Mouse (Mus musculus): Measurements from ENCODE around the gene Dagla. TPM values are rescaled to one million over a fixed set of nuclear protein-coding genes. Genes with fewer than 3 reads are reported as not detected.

The Dagla gene
- polyA plus RNA-seq, 1 experiment: not detected

DNA sequence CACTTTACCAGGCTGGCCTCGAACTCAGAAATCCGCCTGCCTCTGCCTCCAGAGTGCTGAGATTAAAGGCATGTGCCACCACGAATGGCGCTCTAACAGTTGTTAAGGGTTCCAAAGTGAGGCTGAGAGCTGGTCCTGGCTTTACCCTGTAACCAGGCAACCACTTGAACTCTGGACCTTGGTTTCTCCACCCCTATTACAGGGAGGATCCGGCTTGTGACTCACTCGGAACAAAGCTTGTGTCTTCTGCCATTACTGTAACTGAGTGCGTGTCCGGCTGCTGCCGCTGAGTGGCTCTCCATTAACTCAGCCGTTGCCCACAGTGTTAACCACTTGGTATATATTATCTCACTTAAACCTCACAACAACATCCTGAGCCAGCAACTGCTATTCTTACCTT, 36.7 kb downstream of the Dagla start:
- Histone ChIP-seq H3K4me3 (ENCODE audit: insufficient read depth, low read depth, low read length) (no peak overlapping the region), H3K4me1 (ENCODE audit: control insufficient read depth, insufficient read depth, low read length) (peaks cover 30% of the 10 kb centered on the region), H3K27ac (ENCODE audit: insufficient read depth, low read depth, low read length) (no peak overlapping the region)
- TF ChIP-seq CTCF (IDR thresholded peaks at IDR 0.05; ENCODE audit: insufficient read depth, low read depth, low read length): no peak
- no peak for TF ChIP-seq POLR2A (IDR thresholded peaks at IDR 0.05; ENCODE audit: insufficient read depth, low read depth, low read length)
- 90% methylated on average over 10 of the region's 10 CpGs for WGBS

DNA sequence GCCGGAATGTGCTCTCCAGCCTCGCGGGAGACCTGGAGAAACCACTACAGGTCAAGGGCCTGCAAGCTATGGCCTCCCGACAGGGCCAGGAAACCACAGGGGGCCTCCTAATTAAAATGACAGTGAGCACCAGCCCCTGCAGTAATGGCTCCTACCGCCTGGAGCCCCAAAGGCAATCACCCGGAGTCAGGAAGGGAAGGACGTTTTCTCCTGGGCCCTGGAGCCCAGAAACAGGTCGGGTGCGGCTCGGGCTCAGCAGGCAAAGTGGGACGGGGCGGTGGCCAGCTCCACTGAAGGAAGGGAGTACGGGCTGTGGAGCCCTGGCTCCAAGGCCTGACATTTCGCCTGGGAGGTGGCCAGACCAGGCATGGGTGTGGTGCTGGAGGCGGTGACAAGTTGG, 37.6 kb downstream of the Dagla start:
- WGBS: 54% methylated on average over 15 of the region's 15 CpGs
- H3K27ac ChIP-seq (ENCODE audit: insufficient read depth, low read depth, low read length): no peak overlapping the region
- peaks cover 21% of the 10 kb centered on the region for H3K4me1 ChIP-seq (ENCODE audit: control insufficient read depth, insufficient read depth, low read length)
- TF ChIP-seq CTCF (IDR thresholded peaks at IDR 0.05; ENCODE audit: insufficient read depth, low read depth, low read length) (no peak), POLR2A (IDR thresholded peaks at IDR 0.05; ENCODE audit: insufficient read depth, low read depth, low read length) (no peak)
- no peak overlapping the region for H3K4me3 ChIP-seq (ENCODE audit: insufficient read depth, low read depth, low read length)

DNA sequence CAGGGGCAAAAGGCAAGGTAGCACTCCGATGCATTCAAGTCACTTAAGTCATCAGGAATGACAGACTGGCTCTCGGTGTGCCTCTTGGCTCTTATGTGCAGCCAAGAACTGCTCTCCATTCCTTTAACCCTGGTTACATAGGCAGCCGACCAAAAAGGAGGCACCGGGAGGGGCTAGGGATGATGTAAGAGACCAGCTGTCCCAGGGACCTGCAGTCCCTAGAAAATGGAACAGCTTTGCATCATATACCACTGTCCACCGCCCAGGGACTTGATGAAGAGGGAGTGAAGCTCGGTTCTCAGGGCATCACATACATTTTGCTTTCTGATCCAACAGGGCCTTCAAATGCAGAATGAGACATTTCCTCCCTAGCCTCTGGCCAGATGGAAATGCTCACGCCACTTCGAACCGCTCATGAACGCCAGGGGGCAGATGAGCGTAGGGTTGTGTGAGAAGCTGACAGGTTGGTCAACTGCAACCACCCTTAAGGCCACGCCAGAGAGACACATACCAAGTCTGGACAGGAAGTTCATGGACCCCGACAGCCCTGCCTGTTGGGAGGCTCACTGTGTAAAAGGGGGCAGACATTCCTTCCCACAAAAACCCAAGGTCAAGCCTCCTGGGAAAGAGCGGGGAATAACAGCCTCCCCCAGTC, 38.4 kb downstream of the Dagla start:
- Histone ChIP-seq H3K4me3 (ENCODE audit: insufficient read depth, low read depth, low read length) (no peak overlapping the region), H3K4me1 (ENCODE audit: control insufficient read depth, insufficient read depth, low read length) (peaks cover 20% of the 10 kb centered on the region), H3K27ac (ENCODE audit: insufficient read depth, low read depth, low read length) (no peak overlapping the region)
- 55% methylated on average over 14 of the region's 14 CpGs for WGBS
- TF ChIP-seq POLR2A (IDR thresholded peaks at IDR 0.05; ENCODE audit: insufficient read depth, low read depth, low read length) (no peak), CTCF (IDR thresholded peaks at IDR 0.05; ENCODE audit: insufficient read depth, low read depth, low read length) (peak; percentile 33; the same call in 1 of the 2 replicates)

DNA sequence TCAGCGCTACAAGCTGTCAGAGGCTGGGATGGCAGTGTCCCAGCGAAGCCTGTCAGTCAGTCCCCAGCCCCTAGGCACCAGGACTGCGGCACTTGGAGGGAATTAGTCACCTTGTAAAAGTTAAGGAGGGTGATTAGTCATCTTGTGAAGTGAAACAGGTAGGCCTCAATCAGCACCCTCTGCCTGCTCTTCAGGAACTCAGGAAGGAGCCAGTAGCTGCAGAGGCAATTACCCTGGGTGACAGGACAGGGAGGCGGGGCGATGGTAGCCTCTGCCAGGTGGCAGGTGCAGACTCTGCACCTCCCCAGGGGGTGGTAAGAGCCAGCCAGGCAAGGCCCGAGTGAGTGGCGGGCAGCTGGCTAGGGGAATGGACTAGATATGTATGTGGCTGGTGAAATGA, 43.3 kb downstream of the Dagla start:
- H3K27ac ChIP-seq (ENCODE audit: insufficient read depth, low read depth, low read length): no peak overlapping the region

DNA sequence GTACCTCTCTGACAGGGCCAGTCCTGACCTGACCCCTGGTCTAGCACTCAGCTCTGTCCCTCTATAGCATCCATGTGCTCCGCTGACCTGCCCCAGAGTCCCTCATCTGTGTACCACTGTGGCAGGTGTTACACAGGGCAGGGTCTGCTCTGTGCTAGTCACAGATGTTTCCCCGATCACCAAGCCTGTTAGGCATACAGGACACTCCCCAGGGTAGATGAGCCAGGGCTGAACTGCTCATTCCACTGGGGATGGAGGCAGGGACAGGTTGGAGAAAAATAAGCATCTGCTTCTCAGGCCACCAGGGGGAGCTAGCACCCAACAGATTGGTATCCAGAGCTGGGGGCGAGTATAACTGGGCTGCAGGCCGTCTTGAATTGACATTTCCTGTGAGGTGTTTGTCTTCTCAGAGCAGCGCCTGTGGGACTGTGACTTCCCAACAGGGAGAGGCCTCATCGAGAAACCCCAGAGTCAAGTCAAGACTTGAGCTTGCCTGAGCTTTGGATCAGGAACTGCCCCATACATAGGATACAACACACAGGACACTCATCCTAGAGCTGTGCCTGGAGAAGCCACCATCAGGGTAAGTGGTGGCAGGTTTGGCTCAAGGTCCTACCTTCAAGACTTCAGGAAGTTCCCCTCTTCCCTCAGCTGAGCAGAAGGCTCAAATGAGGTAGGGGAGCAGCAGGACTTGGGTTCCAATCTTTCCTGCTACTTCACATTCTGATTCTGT, 46.2 kb downstream of the Dagla start:
- TF ChIP-seq POLR2A (IDR thresholded peaks at IDR 0.05; ENCODE audit: insufficient read depth, low read depth, low read length) (no peak), CTCF (IDR thresholded peaks at IDR 0.05; ENCODE audit: insufficient read depth, low read depth, low read length) (peak; percentile 65)
- Histone ChIP-seq H3K4me1 (ENCODE audit: control insufficient read depth, insufficient read depth, low read length) (no peaks in the 10 kb centered on the region), H3K27ac (ENCODE audit: insufficient read depth, low read depth, low read length) (no peak overlapping the region), H3K4me3 (ENCODE audit: insufficient read depth, low read depth, low read length) (no peak overlapping the region)
- WGBS: 21% methylated on average over 6 of the region's 6 CpGs

More for the DNA sequence above, 43.3 kb downstream of the Dagla start:
- 86% methylated on average over 7 of the region's 7 CpGs for WGBS
- TF ChIP-seq POLR2A (IDR thresholded peaks at IDR 0.05; ENCODE audit: insufficient read depth, low read depth, low read length) (no peak), CTCF (IDR thresholded peaks at IDR 0.05; ENCODE audit: insufficient read depth, low read depth, low read length) (no peak)
- Histone ChIP-seq H3K4me3 (ENCODE audit: insufficient read depth, low read depth, low read length) (no peak overlapping the region), H3K4me1 (ENCODE audit: control insufficient read depth, insufficient read depth, low read length) (peaks cover 2% of the 10 kb centered on the region; the same call in 1 of the 2 replicates)

DNA sequence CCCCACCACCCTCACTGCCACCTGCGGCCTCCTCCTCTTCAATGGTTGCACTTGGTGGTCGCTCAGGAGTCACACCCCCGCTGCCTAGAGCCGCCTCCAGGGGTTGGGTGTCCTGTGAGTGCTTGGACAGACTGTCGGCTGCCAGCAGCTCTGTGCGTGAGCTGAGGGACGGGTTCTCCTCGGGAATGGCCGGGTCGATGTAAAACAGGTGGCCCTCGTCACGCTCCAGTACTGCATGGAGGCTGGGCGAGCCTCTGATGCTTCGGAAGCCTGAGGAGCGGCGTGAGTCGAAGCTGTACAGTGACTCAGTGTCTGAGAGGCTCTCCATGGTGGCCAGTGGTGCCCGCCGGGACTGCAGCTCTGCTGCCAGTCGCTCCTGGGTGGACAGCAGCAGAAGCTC, 56.5 kb downstream of the Dagla start:
- TF ChIP-seq POLR2A (IDR thresholded peaks at IDR 0.05; ENCODE audit: insufficient read depth, low read depth, low read length): no peak
- TF ChIP-seq CTCF (IDR thresholded peaks at IDR 0.05; ENCODE audit: insufficient read depth, low read depth, low read length): no peak
- Histone ChIP-seq H3K4me3 (ENCODE audit: insufficient read depth, low read depth, low read length) (no peak overlapping the region), H3K27ac (ENCODE audit: insufficient read depth, low read depth, low read length) (no peak overlapping the region), H3K4me1 (ENCODE audit: control insufficient read depth, insufficient read depth, low read length) (no peaks in the 10 kb centered on the region)
- WGBS: 71% methylated on average over 20 of the region's 20 CpGs

DNA sequence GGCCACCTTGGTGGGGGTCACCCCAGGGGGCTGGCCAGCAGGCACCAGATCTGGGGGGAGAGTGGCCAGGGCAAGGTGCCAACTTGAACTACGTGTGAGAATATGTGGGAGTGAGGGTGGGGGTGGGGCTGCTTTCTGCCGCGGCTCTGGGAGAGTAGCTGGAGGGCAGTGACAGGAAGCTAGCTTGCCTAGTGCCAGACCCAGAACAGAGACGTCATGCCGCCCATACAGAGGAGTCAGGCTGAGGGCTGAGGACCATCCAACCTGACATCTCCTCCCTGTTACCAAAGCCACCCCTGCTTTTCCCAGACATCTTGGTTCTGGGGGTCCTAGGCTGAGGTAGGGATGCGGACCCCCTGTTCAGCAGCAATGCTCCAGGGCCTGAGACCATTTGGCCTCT, 57.5 kb downstream of the Dagla start:
- 38% methylated on average over 6 of the region's 6 CpGs for WGBS
- no peaks in the 10 kb centered on the region for H3K4me1 ChIP-seq (ENCODE audit: control insufficient read depth, insufficient read depth, low read length)
- H3K4me3 ChIP-seq (ENCODE audit: insufficient read depth, low read depth, low read length): no peak overlapping the region
- TF ChIP-seq POLR2A (IDR thresholded peaks at IDR 0.05; ENCODE audit: insufficient read depth, low read depth, low read length) (no peak), CTCF (IDR thresholded peaks at IDR 0.05; ENCODE audit: insufficient read depth, low read depth, low read length) (no peak)
- no peak overlapping the region for H3K27ac ChIP-seq (ENCODE audit: insufficient read depth, low read depth, low read length)

DNA sequence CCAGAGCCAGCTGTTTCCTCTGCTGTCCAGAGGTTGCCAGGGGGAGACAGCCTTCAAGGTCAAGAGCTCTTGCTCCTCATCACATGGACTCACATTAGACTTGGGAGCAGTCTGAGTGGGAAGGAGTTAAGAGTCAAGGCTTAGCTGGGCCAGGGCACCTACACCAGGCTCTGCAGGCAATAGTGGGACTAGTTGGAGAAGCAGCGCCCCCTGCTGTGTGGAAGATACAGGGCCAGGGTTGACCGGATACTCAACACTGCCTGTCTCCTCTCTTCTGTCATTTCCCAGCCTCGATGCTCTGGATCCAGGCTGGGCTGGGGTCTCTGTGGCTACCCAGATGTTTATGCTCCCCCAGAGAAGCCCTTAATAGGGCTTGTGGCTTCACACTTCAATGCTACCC, 60.5 kb downstream of the Dagla start:
- no peak overlapping the region for H3K27ac ChIP-seq (ENCODE audit: insufficient read depth, low read depth, low read length)
- WGBS: 35% methylated on average over 3 of the region's 3 CpGs
- TF ChIP-seq POLR2A (IDR thresholded peaks at IDR 0.05; ENCODE audit: insufficient read depth, low read depth, low read length): no peak
- peak; percentile 39; the same call in 1 of the 2 replicates for TF ChIP-seq CTCF (IDR thresholded peaks at IDR 0.05; ENCODE audit: insufficient read depth, low read depth, low read length)

DNA sequence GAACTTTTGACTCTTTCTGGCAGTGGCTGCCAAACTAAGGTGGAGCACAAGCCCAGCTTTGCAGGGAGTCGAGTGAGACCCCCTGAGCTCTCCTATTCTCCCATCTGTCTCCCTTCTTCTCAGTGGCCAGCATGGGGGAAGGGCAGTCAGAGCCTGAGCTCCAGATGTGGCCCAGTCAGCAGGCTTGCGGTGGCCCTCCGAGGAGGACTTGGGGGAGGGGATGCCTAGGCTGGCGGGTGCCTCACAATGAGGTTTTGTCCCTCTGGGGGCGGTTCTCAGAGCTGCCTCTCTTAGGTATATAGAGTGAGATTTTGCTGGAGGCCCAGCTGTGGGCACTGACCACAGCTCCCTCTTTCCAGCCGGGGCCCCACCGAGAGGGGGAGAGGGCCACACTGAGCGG, 61.8 kb downstream of the Dagla start:
- H3K4me3 ChIP-seq (ENCODE audit: insufficient read depth, low read depth, low read length): no peak overlapping the region
- peaks cover 8% of the 10 kb centered on the region for H3K4me1 ChIP-seq (ENCODE audit: control insufficient read depth, insufficient read depth, low read length)
- no peak overlapping the region for H3K27ac ChIP-seq (ENCODE audit: insufficient read depth, low read depth, low read length)
- TF ChIP-seq POLR2A (IDR thresholded peaks at IDR 0.05; ENCODE audit: insufficient read depth, low read depth, low read length): no peak
- TF ChIP-seq CTCF (IDR thresholded peaks at IDR 0.05; ENCODE audit: insufficient read depth, low read depth, low read length): no peak
- 28% methylated on average over 8 of the region's 8 CpGs for WGBS

More for the DNA sequence above, 60.5 kb downstream of the Dagla start:
- no peak overlapping the region for H3K4me3 ChIP-seq (ENCODE audit: insufficient read depth, low read depth, low read length)
- peaks cover 8% of the 10 kb centered on the region for H3K4me1 ChIP-seq (ENCODE audit: control insufficient read depth, insufficient read depth, low read length)

Data from olfactory bulb, adult 2 months (tissue).